Mouse (Mus musculus): ENCODE results near the gene Dip2c.

The Dip2c gene

DNA sequence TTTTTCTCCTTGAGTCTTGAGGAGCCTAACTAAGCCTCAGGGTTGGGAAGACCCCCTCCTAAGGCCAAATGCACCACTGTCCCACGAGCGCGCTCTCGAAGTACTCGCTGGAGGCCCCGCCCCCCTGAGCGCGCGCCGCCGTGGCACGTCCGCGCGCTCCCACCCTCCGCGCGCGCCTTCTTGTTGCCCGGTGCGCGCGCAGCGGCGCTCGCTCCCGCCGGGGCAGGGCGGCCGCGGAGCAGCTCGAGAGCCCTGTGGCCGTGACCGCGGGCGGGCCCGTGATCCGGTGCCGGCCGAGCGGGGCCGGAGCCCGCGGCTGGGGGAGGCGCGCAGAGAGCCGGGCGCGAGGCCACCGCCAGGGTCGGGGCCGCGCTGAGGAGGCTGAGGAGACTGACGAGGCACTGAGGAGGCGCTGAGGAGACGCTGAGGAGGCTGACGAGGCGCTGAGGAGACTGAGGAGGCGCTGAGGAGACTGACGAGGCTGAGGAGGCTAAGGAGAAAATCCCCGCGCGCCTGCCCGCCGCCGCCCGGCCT lies at the start of gene Dip2c:
Gene Dip2c (plus strand): TSS at position 207 of the 534 bp plus-strand sequence.
- peak; percentile 76 to 85 for DNase-seq (ENCODE audit: low spot score in 2 of 2)

DNA sequence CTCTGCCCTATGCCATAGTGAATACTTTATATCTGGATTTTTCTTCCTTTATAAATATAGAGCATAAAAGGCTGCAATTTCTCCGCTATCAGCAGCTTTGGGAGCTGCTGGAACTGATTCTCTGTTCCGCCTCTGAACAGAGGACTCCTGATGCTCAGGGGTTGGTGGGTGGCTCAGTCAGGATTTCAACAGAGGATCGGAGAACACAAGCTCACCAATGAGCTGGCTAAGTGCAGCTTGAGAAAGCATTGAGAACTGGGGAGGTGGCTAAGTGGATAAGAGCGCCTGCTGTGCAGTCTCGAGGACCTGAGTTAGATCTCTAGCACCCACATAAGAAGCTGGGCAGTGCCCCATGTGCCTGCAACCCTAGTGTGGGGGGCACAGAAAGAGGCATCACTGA lies 49.2 kb upstream of the Dip2c start:
- no peak for DNase-seq (ENCODE audit: low spot score in 2 of 2)

DNA sequence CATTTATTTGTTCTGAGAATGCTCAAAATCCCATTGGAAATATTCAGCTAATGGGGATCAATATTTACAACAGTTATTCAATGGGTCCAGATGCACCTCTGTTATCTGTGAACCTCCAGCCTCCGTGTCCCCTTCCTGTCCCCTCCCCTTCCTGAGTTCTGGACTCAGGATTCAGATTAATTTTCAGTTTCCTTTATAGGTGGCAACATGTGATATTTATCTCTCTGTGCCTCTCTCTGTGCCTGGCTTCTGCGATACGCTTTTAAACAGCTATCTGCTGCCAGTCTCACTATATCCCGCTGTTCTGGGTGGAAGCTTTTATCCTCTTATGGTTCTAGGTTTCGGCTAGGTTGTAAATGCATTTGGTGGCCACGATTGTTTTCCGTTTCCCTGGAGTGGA lies 38.8 kb upstream of the Dip2c start:
- no peak for DNase-seq (ENCODE audit: low spot score in 2 of 2)

DNA sequence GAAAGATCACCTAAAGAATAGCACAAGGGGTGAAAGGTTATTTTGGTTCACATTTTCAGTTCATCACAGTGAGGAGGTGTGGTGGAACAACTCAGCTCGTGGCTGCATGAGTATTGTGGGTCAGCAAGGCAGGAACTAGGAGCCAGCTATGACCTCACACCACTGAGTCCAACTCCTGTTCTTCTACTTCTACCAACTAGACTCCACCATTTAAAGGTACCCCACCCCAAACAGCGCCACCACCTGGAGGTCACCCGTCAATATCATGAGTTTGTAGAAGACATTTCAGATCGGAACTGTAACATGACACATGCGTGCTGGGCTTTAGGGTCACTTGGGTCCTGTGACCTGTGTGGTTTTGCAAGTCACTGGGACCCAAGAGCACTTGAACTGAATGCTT lies 37.2 kb upstream of the Dip2c start:
- DNase-seq (ENCODE audit: low spot score in 2 of 2), result no peak

DNA sequence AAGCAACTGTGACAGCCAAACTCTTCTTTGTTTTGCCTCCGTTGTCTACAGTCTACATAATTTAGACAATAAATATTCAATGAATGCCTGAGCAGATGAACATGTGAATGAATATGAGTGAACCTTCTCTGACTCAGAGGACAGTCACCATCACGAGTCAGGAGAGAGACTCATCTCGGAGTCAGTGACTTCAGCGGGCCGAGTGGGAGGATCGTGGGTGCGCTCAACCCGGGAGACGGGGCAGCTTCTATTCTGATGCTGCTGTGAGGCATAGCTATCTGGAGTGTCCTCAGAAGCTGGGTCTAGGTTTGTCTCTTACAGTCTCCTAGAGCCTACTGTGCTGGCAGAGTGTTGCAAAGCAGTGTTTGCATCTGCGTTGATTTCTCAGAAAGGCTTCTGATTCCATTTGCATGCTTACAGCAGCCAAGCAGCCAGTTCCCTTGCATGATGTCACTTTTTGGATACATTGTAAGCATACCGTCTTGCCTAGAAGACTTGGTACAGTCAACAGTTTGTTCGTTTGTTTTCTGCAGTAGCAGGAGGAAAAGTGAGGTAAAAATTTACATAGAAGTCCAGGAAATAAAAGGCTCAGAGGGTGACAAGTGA lies 36.6 kb upstream of the Dip2c start:
- DNase-seq (ENCODE audit: low spot score in 2 of 2), result peak; percentile 36 to 43

DNA sequence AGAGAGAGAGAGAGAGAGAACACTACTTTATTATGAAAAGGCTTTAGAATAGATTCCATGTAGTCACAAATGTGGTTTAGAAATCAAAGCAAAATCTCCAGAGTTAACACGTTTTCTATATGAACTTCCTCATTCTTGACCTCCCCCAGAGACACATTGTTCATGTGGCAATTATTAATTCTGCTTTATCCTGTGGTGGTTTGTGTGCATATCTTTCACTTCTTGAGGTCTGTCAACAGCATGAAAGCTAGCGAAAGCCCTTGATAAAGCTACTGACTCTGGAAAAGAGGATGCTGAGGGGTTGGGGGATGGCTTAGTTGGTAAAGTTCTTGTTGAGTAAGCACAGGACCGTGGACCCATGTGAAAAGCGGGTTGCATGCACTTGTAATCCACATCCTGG lies 14.6 kb upstream of the Dip2c start:
- DNase-seq (ENCODE audit: low spot score in 2 of 2), result no peak

DNA sequence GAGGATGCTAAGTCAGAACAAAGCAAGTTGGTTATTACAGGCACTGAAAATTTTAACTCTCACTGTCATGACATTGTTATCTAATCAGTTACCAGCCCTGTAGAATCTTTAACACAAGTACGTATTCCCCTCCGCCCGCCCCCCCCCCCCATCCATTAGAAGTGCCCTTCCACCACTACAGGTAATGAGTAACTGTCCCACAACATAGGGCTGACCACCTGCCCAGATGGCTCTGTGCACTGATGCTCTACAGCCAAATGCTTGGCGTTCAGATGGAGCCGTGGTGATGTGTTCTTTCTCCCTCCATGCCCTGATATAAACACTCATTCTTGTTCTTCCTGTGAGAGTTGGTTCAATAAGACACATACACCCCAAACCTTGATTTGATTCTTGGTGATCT lies 10.8 kb upstream of the Dip2c start:
- DNase-seq (ENCODE audit: low spot score in 2 of 2), result no peak

DNA sequence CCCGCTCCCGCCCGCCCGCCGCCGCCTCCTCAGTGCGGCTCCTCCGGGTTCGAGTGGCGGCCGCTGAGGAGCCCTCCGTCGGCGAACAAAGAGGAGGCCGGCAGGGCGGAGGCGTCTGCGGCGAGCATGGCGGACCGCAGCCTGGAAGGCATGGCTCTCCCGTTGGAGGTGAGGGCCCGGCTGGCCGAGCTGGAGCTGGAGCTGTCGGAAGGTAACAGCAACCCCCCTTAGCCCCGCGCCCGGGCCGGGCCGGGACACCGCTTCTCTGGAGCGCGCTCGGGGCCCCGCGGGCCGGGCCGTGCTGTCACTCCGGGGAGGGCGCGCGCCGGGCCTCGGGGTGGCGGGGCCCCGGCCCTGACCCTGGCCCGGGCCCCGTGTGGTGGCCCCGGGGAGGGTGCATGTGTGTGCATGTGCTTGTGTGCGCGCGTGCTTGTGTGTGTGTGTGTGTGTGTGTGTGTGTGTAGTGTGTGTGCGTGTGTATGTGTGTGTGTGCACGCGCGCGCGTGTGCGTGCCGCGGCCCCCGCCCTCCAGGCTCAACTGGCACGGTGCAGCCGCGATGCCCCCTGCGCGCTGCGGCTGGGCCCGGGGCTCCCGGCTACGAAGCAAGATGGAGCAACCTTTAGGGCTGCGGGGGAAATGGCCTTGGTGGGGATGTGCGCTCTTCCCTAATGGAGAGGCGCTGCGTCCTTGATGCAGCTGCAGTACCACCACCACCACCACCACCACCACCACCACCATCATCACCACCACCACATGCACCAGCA lies 710 bp downstream of the Dip2c start:
- DNase-seq (ENCODE audit: low spot score in 2 of 2), result peak; percentile 41 to 66

DNA sequence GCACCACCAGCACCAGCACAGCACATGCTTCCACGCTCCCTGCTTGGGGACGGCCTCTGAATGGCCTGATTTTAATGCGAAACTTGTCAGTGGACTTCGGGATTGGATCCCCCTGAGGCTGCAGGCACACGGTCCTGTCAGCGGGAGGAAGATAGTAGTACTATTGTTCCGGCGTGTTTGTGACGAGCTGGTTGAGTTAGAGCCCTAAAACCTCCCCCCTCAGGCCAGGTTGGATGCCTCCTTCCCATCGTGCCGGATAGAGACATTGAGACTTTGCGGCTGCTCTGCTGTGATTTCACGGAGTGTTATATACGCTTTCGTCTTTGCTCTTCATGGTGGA lies 1.3 kb downstream of the Dip2c start:
- peak in 1 of 2 experiments; percentile 16 for DNase-seq (ENCODE audit: low spot score in 2 of 2)

DNA sequence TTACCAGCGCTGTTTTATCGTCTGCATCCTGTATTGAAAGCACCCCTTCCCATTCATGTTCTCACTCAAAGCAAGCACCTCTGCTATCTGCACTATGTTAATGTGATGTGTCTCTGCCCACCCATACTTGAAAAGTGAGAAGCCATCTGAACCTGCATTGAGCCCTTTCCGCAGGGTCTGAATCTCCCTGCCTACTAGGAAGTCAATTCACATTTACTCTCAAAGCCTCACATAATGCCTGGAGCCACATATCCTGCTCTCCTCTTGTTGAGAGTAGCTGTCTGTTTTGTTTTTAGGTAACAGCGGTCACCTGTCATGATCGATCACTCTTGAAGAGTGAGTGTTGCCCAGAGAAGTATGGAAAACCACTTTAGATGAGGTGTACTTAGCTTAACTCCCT lies 2.3 kb downstream of the Dip2c start:
- DNase-seq (ENCODE audit: low spot score in 2 of 2), result no peak

DNA sequence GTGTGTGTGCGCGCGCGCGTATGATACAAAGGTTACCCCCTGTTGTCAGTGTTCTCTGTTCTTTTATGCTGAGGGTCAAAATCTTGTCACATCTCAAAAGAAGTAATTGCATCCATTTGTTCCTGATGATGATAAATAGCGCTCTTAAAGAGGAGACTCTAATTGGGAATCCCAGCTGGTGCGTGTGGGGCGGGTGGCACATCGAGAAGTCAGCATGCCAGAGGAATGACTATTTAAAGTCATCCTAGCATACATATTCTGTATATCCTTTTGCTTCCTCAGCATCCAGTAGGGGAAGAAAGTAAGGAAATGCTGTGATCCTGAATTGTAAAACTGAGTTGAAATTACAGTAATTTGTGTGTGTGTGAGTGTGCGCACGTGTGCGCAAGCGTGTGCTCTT lies 6.7 kb downstream of the Dip2c start:
- DNase-seq (ENCODE audit: low spot score in 2 of 2), result no peak

DNA sequence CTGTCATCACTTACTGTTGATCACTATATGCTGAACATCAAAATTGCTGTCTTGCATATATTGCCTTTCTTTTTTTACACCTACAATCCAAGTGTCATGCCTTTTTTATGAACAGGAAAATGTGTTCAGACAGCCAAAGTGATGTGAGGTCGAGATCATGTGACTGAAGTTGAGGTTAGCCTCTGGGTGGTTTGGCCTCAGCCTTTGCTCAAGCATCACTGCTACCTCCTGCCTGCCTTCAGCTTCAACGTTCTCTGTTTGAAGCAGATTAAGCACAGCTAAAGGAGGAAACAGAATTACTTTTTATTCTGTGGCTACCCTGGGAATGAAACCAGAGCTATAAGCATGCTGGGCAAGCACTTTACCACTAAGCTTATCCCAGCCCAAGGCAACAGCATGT lies 13.6 kb downstream of the Dip2c start:
- DNase-seq (ENCODE audit: low spot score in 2 of 2), result no peak

DNA sequence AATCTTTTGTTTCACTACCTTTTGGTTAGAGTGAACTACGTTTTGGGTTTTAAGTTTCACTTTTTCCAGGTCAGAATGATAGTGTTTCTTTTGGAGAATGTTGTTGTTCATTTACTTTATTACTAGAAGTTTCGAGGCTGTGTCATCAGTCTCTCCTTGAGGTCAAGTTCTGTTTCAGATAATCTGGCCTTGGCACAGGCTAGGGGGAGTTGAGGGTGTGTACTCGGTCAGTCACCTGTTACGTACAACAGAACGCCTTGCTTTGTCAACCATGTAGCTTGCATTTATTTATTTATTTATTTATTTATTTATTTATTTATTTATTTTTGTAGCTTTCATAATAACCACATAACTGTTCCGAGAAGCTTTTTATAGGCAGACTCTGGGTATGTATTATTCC lies 20.0 kb downstream of the Dip2c start:
- DNase-seq (ENCODE audit: low spot score in 2 of 2), result no peak

DNA sequence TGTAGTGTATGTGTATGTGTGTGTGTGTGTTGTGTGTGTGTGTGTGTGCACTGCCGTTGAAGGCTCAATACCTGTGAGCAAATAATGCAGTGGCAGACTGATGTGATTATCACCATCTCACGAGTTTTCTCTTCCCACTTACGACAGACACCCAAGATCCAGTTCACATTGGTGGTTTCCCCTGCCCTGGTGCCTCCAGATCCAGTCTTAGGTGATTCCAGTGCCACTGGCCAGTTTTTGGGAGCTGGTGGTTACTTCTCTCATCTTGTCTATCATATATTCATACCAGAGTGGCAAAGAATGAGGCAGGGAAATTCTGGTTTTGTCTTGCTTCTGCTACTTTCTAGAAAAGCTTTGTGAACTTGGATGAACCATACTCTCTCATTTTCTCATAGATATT lies 20.9 kb downstream of the Dip2c start:
- no peak for DNase-seq (ENCODE audit: low spot score in 2 of 2)

DNA sequence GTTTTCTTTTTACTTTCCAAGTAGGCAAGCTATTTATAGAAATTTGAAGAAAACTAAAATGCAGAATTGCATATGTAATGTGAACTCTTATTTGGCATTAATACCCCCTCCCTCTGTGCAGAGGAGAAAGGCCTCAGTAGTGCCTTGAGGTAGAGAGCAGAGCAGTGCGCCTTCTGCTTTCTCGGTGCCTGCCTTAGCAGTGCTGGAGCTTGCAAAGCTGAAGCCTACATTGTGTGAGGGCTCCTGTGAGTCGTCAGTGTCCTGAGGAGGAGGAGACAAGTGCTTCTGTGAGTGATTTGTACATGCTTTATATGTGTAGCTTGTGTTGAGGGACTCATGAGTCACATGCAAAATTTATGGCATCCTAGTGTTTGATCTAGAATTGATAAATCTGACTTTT lies 21.4 kb downstream of the Dip2c start:
- no peak for DNase-seq (ENCODE audit: low spot score in 2 of 2)

DNA sequence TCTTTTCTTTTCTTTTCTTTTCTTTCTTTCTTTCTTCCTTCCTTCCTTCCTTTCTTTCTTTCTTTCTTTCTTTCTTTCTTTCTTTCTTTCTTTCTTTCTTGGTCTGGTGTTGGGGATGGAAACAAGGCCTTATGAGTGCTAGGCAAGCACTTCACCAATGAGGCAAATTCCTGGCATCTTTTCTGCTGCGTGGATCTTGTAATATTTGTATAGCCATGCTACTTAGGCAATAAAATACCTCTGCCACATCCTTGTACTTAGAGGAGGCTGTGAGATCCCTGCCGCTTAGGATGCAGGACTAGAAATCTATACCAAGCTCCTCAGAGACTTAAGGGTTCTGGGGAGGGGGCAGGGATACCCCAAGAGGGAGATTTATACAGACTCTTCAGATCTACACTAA lies 23.3 kb downstream of the Dip2c start:
- no peak for DNase-seq (ENCODE audit: low spot score in 2 of 2)

DNA sequence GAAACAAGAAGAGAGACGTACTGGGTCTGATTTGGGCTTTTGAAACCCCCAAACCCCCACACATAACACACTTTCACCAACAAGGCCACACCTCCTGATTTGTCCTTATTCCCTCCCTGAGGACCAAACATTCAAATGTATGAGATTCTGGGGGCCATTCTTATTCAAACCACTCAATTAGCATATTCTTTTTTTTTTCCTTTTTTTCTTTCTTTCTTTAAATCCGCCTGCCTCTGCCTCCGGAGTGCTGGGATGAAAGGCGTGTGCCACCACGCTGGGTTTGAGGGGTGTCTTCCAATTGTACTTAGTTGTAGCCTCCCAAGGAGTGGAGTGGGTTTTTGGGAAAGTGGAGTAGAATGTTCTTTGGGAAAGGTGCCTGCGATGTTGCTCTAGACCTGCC lies 32.5 kb downstream of the Dip2c start:
- DNase-seq (ENCODE audit: low spot score in 2 of 2), result no peak

DNA sequence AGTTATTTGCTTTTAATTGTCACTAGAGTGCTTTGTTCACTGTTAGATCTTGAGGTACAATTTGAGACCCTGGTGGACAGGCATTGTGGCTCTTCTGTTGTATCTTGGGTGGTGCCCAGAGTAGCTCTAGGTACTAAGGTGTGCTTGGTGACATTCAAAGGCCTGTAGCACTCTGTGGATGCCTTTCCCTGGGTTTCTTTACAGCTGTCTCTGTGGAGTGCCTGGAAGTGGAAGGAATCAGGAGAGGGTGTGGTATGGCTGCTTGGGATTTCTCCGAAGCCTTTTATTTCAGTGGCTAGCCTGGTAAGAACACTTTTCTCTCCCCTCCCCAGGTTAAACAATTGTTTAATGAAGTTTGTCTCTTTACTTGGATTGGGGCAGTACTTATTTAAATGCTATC lies 34.5 kb downstream of the Dip2c start:
- DNase-seq (ENCODE audit: low spot score in 2 of 2), result no peak

DNA sequence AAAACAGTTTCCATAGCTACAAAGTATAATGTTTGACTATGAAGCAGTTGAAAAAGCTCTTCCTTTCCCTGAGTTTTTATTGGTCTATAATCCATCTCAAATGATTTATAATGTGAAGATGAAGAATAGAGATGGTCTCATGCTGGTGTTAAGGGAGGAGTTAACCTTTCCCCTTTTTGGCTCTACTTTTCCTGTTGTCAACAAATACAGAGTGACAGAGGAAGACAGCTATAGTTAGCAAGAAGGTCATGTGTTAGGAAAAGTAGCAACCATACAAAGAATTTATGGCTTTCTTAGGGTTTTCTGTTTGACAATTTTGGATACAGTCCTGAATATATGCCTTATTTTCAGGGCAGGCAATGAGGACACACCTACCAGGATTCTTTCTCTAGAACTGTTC lies 36.6 kb downstream of the Dip2c start:
- no peak for DNase-seq (ENCODE audit: low spot score in 2 of 2)

DNA sequence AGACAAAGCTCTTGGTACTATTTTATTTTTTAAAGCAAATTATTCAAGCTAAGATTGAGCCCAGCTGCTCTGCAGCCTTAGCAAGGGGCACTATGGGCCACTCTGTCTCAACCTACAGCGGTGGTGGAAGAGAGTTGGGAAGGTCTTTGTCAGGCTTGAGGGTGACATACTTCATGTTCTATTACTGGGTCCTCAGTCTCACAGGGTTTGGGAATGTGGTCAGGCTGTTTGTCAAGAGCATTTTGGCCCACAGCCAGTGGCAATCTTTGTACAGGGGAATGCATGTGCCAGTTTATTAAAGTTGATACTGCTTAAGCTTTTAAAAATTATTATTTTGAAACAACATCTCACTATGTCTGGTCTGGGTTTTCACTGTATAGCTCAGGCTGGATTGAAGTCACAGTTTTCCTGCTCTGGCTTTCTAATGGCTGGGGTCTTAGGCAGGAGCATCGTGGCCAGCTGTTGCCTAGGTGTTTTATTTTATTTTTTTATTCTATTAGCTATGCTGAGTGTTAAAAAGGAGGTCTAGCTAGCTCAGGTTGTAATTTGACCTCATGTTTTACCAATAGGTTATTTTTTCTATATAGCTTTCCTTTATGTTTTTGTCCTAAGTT lies 37.9 kb downstream of the Dip2c start:
- DNase-seq (ENCODE audit: low spot score in 2 of 2), result no peak

DNA sequence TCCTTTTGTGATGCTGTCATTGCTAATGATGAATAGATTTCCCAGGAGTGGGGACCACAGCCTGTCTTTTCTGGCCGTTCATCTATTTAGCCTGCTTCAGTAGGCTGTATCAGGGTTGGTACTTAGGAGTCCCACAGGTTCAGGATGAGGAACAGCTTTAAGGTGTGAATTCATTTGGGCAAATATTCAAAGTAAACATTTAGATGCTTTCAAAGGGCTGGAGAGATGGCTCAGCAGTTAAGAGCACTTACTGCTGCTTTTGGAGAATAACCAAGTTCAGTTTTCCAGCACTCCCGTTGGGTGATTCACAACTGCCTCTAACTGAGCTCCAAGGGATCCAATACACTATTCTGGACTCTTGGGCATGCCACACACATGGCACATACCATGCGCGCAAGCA lies 38.4 kb downstream of the Dip2c start:
- DNase-seq (ENCODE audit: low spot score in 2 of 2), result no peak

DNA sequence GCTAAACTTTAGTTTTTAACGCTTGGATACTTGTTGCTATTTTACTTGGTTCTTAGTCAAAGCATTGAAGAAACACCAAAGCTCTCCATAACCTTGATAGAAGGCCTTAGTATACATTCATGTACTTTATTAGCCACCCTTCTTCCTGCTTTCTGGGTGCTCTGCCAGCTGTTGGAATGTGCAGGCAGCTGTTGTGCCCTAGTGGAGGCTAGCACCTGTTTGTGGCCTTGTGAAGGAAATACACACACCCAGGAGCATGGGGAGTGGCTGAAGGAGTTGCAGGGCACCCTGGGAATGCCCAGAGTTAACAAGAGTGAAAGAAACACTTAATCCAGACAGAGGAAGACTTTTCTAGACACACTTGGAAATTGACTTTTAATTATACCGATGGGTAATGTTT lies 43.4 kb downstream of the Dip2c start:
- DNase-seq (ENCODE audit: low spot score in 2 of 2), result no peak

DNA sequence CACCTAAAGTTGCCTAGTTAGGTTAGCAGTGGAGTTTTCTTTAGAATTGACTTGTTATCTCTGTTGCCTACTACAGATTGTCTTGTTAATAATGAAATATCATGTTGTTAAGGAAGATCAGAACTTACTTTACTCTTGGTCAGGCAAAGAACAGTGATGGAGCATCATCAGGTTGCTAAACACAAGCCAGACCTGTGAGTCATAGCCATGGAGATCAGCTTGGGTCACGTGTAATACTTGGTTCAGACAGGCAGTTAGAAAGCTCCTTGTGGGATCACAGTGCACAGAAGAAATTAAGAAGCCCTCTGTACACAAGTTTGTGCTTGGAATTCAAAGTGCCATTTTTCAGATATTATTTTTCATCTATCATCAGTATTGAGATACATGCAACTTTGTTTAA lies 48.9 kb downstream of the Dip2c start:
- DNase-seq (ENCODE audit: low spot score in 2 of 2), result no peak

Measured in frontal cortex, postnatal 10 days (tissue).